Mouse (Mus musculus): ENCODE data around the gene Npff. TPM values are rescaled to one million over a fixed set of nuclear protein-coding genes. Genes with fewer than 3 reads are reported as not detected.

The Npff gene
- polyA plus RNA-seq, 1 experiment from 2014 or later = 1.3 TPM

GRCm38 (mm10) chr15:102510590-102511284 lies 14.0 kb downstream of the Npff start:
- 3% methylated on average over 34 of the region's 34 CpGs for WGBS
- ATAC-seq (ENCODE audit: low FRiP score, low TSS enrichment) = peak; percentile 95
- peaks cover 56% of the 10 kb centered on the region for H3K4me1 ChIP-seq (ENCODE audit: control insufficient read depth, insufficient read depth, low read length)

GRCm38 (mm10) chr15:102510110-102510509 lies 14.6 kb downstream of the Npff start:
- Histone ChIP-seq H3K9ac (replicated peaks; ENCODE audit: low read length) (peak overlapping the region; percentile 73), H3K9me3 (ENCODE audit: control insufficient read depth, low read length) (no peaks in the 10 kb centered on the region), H3K4me3 (replicated peaks; ENCODE audit: low read depth, low read length) (peak overlapping the region; percentile 65), H3K4me1 (ENCODE audit: control insufficient read depth, insufficient read depth, low read length) (peaks cover 50% of the 10 kb centered on the region), H3K27me3 (ENCODE audit: control insufficient read depth, insufficient read depth, low read length) (no peaks in the 10 kb centered on the region), H3K4me2 (ENCODE audit: low read length) (peak overlapping the region; percentile 80), H3K36me3 (ENCODE audit: control insufficient read depth, insufficient read depth, low read length) (peaks cover 22% of the 10 kb centered on the region), H3K27ac (replicated peaks; ENCODE audit: low read depth, low read length) (peak overlapping the region; percentile 91)
- peak; percentile 67 for DNase-seq
- ATAC-seq (ENCODE audit: low FRiP score, low TSS enrichment) = peak; percentile 65; the same call in 1 of the 2 replicates
- WGBS = 4% methylated on average over 9 of the region's 9 CpGs

More at GRCm38 (mm10) chr15:102510590-102511284, 14.0 kb downstream of the Npff start:
- Histone ChIP-seq H3K27ac (replicated peaks; ENCODE audit: low read depth, low read length) (peak overlapping the region; percentile 91), H3K4me3 (replicated peaks; ENCODE audit: low read depth, low read length) (peak overlapping the region; percentile 65), H3K4me2 (ENCODE audit: low read length) (peak overlapping the region; percentile 80), H3K27me3 (ENCODE audit: control insufficient read depth, insufficient read depth, low read length) (no peaks in the 10 kb centered on the region), H3K9ac (replicated peaks; ENCODE audit: low read length) (peak overlapping the region; percentile 73), H3K36me3 (ENCODE audit: control insufficient read depth, insufficient read depth, low read length) (peaks cover 16% of the 10 kb centered on the region), H3K9me3 (ENCODE audit: control insufficient read depth, low read length) (no peaks in the 10 kb centered on the region)
- DNase-seq = peak; percentile 95

GRCm38 (mm10) chr15:102508336-102508735 lies 16.4 kb downstream of the Npff start:
- Histone ChIP-seq H3K9me3 (ENCODE audit: control insufficient read depth, low read length) (no peaks in the 10 kb centered on the region), H3K36me3 (ENCODE audit: control insufficient read depth, insufficient read depth, low read length) (peaks cover 40% of the 10 kb centered on the region), H3K4me1 (ENCODE audit: control insufficient read depth, insufficient read depth, low read length) (peaks cover 37% of the 10 kb centered on the region), H3K9ac (replicated peaks; ENCODE audit: low read length) (no peak overlapping the region), H3K4me2 (ENCODE audit: low read length) (no peak overlapping the region), H3K4me3 (replicated peaks; ENCODE audit: low read depth, low read length) (no peak overlapping the region), H3K27me3 (ENCODE audit: control insufficient read depth, insufficient read depth, low read length) (no peaks in the 10 kb centered on the region), H3K27ac (replicated peaks; ENCODE audit: low read depth, low read length) (no peak overlapping the region)
- WGBS = 92% methylated on average over 3 of the region's 3 CpGs
- ATAC-seq (ENCODE audit: low FRiP score, low TSS enrichment) (no peak), DNase-seq (no peak)

GRCm38 (mm10) chr15:102507561-102507960 lies 17.2 kb downstream of the Npff start:
- Histone ChIP-seq H3K27me3 (ENCODE audit: control insufficient read depth, insufficient read depth, low read length) (no peaks in the 10 kb centered on the region), H3K27ac (replicated peaks; ENCODE audit: low read depth, low read length) (no peak overlapping the region), H3K9me3 (ENCODE audit: control insufficient read depth, low read length) (no peaks in the 10 kb centered on the region), H3K4me3 (replicated peaks; ENCODE audit: low read depth, low read length) (no peak overlapping the region), H3K4me2 (ENCODE audit: low read length) (no peak overlapping the region), H3K4me1 (ENCODE audit: control insufficient read depth, insufficient read depth, low read length) (peaks cover 31% of the 10 kb centered on the region), H3K36me3 (ENCODE audit: control insufficient read depth, insufficient read depth, low read length) (peaks cover 48% of the 10 kb centered on the region), H3K9ac (replicated peaks; ENCODE audit: low read length) (no peak overlapping the region)
- ATAC-seq (ENCODE audit: low FRiP score, low TSS enrichment) (no peak), DNase-seq (no peak)

GRCm38 (mm10) chr15:102506864-102507263 lies 17.9 kb downstream of the Npff start:
- ATAC-seq (ENCODE audit: low FRiP score, low TSS enrichment) (no peak), DNase-seq (no peak)
- H3K27ac ChIP-seq (replicated peaks; ENCODE audit: low read depth, low read length) = no peak overlapping the region
- no peak overlapping the region for H3K9ac ChIP-seq (replicated peaks; ENCODE audit: low read length)
- H3K4me1 ChIP-seq (ENCODE audit: control insufficient read depth, insufficient read depth, low read length) = peaks cover 24% of the 10 kb centered on the region
- H3K4me3 ChIP-seq (replicated peaks; ENCODE audit: low read depth, low read length) = no peak overlapping the region
- no peaks in the 10 kb centered on the region for H3K9me3 ChIP-seq (ENCODE audit: control insufficient read depth, low read length)
- H3K27me3 ChIP-seq (ENCODE audit: control insufficient read depth, insufficient read depth, low read length) = no peaks in the 10 kb centered on the region
- peaks cover 54% of the 10 kb centered on the region for H3K36me3 ChIP-seq (ENCODE audit: control insufficient read depth, insufficient read depth, low read length)
- 89% methylated on average over 1 of the region's 1 CpGs for WGBS
- H3K4me2 ChIP-seq (ENCODE audit: low read length) = no peak overlapping the region

- H3K9ac ChIP-seq (replicated peaks; ENCODE audit: low read length) = no peak overlapping the region
- H3K4me3 ChIP-seq (replicated peaks; ENCODE audit: low read depth, low read length) = no peak overlapping the region
- H3K36me3 ChIP-seq (ENCODE audit: control insufficient read depth, insufficient read depth, low read length) = peaks cover 59% of the 10 kb centered on the region
- no peak for ATAC-seq (ENCODE audit: low FRiP score, low TSS enrichment)
- H3K27me3 ChIP-seq (ENCODE audit: control insufficient read depth, insufficient read depth, low read length) = no peaks in the 10 kb centered on the region
- peaks cover 20% of the 10 kb centered on the region for H3K4me1 ChIP-seq (ENCODE audit: control insufficient read depth, insufficient read depth, low read length)
- no peak overlapping the region for H3K4me2 ChIP-seq (ENCODE audit: low read length)
- DNase-seq = no peak
- 76% methylated on average over 2 of the region's 2 CpGs for WGBS
- no peak overlapping the region for H3K27ac ChIP-seq (replicated peaks; ENCODE audit: low read depth, low read length)
- H3K9me3 ChIP-seq (ENCODE audit: control insufficient read depth, low read length) = no peaks in the 10 kb centered on the region
Observed at GRCm38 (mm10) chr15:102506464-102506830, 18.3 kb downstream of the Npff start.

GRCm38 (mm10) chr15:102505770-102506463 lies 18.8 kb downstream of the Npff start:
- H3K9ac ChIP-seq (replicated peaks; ENCODE audit: low read length) = no peak overlapping the region

GRCm38 (mm10) chr15:102505073-102505769 lies 19.5 kb downstream of the Npff start:
- H3K9me3 ChIP-seq (ENCODE audit: control insufficient read depth, low read length) = no peaks in the 10 kb centered on the region
- no peak overlapping the region for H3K9ac ChIP-seq (replicated peaks; ENCODE audit: low read length)
- H3K4me1 ChIP-seq (ENCODE audit: control insufficient read depth, insufficient read depth, low read length) = peaks cover 12% of the 10 kb centered on the region
- H3K4me2 ChIP-seq (ENCODE audit: low read length) = no peak overlapping the region
- DNase-seq (no peak), ATAC-seq (ENCODE audit: low FRiP score, low TSS enrichment) (no peak)
- no peak overlapping the region for H3K27ac ChIP-seq (replicated peaks; ENCODE audit: low read depth, low read length)
- H3K27me3 ChIP-seq (ENCODE audit: control insufficient read depth, insufficient read depth, low read length) = no peaks in the 10 kb centered on the region
- 80% methylated on average over 12 of the region's 12 CpGs for WGBS
- peaks cover 71% of the 10 kb centered on the region for H3K36me3 ChIP-seq (ENCODE audit: control insufficient read depth, insufficient read depth, low read length)
- no peak overlapping the region for H3K4me3 ChIP-seq (replicated peaks; ENCODE audit: low read depth, low read length)

More at GRCm38 (mm10) chr15:102505770-102506463, 18.8 kb downstream of the Npff start:
- no peaks in the 10 kb centered on the region for H3K27me3 ChIP-seq (ENCODE audit: control insufficient read depth, insufficient read depth, low read length)
- WGBS = 90% methylated on average over 9 of the region's 9 CpGs
- H3K27ac ChIP-seq (replicated peaks; ENCODE audit: low read depth, low read length) = no peak overlapping the region
- ATAC-seq (ENCODE audit: low FRiP score, low TSS enrichment) (no peak), DNase-seq (no peak)
- no peak overlapping the region for H3K4me3 ChIP-seq (replicated peaks; ENCODE audit: low read depth, low read length)
- H3K36me3 ChIP-seq (ENCODE audit: control insufficient read depth, insufficient read depth, low read length) = peaks cover 64% of the 10 kb centered on the region
- H3K9me3 ChIP-seq (ENCODE audit: control insufficient read depth, low read length) = no peaks in the 10 kb centered on the region
- no peak overlapping the region for H3K4me2 ChIP-seq (ENCODE audit: low read length)
- peaks cover 14% of the 10 kb centered on the region for H3K4me1 ChIP-seq (ENCODE audit: control insufficient read depth, insufficient read depth, low read length)
